Mouse (Mus musculus): ENCODE measurements at regions not wholly inside any gene's neighbourhood (a gene's known extent, or its start where the extent isn't known, plus 50 kb on each side); places are given as distances from the start of the nearest gene placed in this dataset.

DNA sequence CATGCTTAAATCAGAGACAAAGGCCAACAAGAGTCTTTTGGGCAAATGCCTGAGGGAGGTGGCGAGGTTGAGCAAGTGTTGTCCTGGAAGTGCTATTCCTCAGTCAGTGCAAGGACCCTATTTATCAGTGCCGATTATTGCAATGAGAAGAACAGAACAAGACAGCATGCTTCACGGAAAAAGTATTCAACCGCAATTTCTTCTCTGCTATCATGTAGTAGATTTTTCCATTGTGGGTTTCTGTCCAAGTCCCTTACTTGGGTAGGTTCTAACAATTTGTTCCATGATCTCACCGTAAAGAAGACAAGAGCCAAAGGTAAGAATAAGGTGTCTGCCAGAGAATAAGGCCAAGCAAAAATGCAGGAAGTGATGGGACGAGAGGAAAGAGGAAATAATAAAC lies 186.2 kb downstream of the Arl4a start:
- TF ChIP-seq CTCF (IDR thresholded peaks at IDR 0.05; ENCODE audit: borderline replicate concordance, insufficient read depth, low read length), result no peak
- TF ChIP-seq POLR2A (IDR thresholded peaks at IDR 0.05; ENCODE audit: low read depth, low read length), result no peak

Data from embryonic fibroblast, embryonic 13.5 days (primary cell).